Mouse (Mus musculus): ENCODE data around the gene Dock4.
"Not testable (repeated sequence)": the region's sequence is repeated elsewhere in the genome, so short reads cannot be mapped to it uniquely, and the experiment has no call there.

Dock4 gene

DNA sequence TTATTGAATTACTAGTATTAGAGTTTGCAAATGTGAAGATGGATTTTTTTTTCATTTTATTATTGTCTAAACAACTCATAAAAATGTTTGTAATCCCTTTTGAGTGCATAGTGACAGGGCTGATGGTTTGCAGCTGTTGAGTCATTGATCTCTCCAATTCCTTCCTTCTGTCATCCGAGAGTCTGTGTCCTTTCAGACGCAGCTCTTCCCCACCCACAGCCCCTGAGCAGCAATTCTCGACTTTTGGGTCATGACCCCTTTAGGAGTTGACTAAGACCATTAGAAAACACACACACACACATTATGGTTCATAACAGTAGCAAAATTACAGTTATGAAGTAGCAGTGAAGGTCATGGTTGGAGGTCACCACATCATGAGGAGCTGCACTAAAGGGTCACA is 380.7 kb downstream of the Dock4 start:
- no peak for DNase-seq

DNA sequence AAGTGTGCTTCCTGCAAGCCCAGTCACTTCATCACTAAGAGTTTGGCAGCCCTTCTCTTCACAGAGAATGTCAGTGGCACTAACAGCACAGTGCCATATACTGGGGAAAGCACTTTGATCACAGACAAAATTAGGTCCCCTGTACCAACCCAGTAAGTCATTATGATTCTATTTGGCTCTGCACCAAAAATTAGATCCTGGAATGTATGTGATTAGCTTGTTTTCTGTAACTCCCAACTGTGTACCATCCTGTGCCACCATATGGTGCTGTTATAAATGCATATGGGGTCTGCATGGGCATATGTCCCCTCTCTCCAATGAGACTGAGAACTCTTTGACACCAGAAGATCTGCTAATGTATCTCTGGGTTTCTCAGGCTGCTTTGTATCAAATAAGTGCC is 382.3 kb downstream of the Dock4 start:
- DNase-seq: no peak

DNA sequence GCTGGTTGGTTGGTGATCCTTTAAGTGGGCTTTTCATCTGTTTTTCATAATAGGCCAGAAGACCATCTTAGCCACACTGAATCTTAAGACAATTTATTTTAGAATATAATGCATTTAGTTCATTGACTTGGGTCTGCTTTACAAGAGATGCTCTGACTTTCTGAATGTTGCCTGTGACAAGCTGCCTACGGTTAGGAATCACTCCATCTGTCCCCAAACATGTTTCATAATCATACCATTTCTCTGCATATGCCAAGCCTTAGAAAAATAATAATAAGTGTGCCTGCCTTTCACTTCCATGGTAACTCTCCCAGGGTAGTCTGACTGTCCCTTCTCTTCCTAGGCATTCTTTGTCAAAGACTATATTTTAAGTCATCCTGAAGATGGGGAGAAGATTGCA is 383.5 kb downstream of the Dock4 start:
- DNase-seq: no peak

DNA sequence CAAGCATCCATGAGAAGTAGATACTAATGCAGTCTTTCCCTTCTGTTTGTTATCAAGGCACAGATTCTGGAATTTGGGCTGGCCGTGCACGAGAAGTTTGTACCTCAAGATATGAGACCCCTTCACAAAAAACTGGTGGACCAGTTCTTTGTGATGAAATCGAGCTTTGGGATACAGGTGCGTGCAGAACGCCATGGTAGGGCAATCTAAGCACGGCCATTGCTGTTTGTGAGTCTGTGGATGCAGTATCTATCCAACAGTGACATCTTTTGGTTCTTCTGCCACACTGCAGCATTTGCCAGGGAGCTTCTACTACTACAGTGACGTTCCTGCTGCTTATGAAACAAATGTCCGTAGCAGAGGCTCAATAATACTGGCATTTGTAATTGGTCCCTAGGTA is 386.4 kb downstream of the Dock4 start:
- DNase-seq: no peak

DNA sequence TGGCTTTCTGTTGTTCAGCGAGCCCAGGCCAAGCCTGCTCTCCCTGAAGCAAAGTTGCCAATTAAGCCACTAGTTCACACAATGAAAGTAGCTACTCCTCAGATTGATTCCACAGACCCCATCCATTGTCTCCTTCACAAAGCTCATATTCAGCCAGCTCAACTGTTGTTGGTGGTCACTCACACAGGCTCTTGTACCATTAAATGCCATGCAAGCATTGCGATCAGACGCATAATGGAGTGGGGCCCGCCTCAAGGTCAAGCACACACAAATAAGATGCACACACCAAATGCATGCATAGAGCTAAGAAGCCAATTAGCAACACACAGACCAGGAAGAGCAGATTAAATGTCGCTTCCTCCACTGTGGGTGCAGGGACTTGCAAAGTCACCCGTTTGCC is 391.2 kb downstream of the Dock4 start:
- DNase-seq: no peak

DNA sequence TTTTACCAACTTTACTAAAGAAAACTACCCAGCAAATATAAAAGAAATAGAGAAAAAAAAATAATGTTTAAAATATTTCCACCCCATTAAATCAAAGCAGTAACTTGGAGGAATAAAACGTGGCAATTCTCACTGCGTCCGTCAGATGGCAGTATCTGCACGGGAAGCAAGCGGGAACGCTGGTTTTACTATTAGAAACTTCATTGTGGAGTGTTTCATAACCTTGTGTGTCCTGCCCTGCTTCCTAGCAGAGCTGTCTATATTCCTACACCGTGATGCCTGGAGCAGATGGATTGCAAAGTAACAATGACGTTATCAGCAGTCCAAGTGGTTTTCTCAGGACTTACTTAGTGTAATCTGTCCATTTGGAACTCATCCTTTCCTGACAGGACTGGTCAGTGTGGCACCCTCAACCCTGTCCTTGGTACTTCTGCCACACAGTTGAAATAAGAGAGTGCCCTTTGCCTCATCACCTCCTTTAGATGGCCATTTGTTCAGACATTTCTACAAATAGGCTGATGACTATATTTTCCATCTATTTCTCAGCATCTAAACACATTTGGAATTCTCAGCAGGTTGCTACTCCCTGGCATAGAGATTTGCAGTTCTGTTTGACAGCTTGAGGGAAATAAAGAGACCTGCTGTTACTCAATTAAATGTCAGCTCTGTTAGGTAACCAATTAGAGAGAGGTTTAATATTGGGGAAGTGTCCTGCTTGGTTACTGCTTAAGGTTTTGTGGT is 392.0 kb downstream of the Dock4 start:
- peak; percentile 73 for DNase-seq

DNA sequence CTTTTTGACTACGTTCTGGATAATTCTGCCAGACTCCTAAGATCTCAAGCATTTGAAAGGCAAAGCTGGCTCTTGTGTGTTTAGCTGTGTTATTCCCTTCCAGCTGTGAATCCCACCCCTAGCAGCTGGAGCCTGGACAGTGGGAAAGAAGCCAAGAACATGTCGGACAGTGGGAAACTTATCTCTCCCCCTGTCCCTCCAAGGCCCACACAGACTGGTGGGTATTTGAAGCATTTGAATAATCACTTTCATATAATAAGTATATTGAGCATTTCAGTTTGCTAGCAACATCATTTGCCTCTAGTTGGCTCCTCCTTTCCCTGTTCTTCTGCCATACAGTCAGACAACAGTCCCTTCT is 392.6 kb downstream of the Dock4 start:
- peak; percentile 14 for DNase-seq

DNA sequence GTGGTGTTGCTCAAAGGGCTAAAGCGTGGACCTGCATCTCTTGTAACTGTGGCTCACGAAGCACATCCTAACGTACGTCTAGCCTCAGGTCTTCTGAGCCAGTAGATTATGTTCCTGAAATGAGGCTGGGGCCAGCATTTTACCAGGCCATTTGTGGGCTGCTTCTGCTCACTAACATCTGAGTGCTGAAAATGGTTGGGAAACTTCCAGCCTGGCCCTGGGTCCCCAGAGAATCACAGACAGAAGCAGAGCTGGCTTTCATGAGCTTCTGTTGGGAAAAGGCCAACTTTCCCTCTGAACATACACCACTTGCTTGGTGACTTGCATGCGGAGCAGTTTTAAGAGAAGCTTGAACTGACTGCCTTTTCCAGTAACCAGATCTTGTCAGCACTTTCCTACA is 393.2 kb downstream of the Dock4 start:
- no peak for DNase-seq

DNA sequence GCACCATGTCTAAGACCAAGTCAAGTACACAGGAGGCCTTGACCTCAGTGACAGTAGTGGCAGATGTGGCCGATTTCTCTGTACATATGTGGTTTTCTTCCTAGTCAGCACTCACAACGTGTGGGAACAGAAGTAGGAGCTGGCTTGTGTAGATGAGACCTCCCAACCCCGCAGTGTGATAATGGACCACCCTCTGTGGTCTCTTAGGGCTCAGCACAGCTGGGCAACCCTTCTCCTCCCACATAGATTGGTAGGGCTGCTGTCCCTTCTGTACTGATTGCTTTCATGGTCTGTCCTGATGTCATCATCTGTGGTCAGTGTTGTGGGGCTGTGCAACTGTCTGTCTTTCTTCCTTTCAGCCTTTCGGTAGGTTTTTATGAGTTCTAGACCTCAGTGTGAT is 394.1 kb downstream of the Dock4 start:
- DNase-seq: no peak

DNA sequence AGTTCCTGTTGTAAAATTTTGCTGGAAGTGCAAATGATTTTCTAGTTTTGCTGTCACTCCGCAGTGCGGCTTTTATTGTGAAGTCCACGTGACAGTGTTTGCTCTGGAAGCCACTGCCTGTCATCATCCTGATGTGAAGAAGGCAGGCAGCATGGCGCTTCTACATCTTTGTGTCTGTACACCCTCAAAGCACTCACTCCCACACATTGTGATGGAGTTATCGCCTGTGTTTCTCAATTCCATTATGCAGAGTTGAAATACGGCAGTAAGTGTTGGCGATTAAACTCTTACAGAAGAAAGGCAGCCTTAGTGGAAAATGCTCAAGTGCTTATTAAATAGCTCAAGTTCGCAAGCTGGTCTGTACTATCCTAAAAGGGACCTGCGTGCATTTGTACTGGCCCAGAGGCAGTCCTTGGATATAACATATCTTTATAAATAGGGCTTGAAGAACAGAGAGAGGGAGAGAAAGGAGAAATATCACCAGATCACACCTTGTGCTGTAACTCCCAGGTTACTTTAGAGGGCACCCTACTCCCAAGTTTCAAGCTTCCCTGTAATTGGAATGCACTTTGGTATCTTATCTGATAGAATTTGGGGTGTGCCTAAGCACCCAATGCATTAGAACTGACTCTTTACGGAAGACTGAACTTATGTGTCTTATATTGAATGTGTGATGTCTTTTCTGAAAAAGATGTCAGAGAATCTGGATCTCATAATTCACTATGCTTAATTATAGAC is 396.7 kb downstream of the Dock4 start:
- no peak for DNase-seq

DNA sequence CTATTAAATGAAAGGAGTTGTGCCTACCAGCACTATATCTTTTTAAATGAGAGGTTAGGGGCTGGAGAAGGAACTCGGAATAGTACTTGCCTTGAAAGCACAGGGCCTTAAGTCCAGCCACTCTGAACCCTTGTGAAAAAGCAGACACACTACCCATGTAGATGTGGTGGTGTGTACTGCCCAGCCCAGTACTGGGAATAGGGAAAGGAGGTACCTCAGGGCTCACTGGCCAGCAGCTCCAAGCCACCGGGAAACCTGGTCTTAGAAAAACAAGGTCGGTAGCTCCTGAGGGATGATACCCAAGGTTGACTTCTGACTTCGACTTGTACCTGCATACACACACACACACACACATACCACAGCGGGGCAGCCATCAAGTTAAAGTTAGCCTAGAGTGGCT is 397.2 kb downstream of the Dock4 start:
- DNase-seq: no peak

DNA sequence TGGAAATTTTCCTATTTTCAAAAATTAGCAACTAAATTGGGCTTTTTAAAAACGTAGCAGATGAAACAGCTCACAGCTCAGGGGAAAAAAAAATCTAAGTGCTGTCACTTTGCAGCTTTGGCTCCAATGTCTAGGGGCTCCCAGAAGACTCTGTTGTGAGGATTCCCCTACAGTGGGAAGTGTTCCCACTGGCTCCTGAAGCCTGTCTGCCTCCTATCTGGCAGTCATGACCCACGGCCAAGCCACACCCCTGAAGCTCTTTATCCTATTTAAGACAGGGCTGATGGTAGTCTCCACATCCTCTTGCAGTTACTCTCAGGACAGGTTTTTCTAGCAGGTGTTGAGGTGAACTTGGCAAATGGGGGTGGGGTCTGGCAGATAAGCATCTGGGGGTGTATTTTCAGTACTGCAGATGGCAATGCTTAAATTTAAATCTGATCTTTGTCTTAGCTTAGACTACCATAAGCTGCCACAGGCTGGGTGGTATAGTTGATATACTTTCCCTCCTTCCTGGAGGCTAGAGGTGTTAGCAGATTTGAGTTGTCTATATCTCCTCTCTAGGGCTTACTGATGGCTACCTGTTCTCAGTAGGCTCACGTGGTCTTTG is 397.8 kb downstream of the Dock4 start:
- DNase-seq: no peak

DNA sequence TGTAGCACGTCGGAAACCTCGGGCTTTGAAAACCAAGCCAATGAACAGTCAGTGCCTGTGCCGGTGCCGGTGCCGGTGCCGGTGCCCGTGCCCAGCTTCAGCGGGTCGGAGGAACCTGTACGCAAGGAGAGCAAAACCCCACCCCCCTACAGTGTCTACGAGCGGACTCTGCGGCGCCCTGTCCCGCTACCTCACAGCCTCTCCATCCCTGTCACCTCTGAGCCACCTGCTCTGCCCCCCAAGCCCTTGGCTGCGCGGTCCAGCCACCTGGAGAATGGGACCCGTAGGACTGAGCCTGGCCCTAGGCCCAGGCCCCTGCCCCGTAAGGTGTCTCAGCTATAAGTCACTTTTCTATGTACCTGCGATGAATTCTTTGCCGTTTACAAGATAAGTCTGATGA is 398.6 kb downstream of the Dock4 start:
- DNase-seq: no peak

DNA sequence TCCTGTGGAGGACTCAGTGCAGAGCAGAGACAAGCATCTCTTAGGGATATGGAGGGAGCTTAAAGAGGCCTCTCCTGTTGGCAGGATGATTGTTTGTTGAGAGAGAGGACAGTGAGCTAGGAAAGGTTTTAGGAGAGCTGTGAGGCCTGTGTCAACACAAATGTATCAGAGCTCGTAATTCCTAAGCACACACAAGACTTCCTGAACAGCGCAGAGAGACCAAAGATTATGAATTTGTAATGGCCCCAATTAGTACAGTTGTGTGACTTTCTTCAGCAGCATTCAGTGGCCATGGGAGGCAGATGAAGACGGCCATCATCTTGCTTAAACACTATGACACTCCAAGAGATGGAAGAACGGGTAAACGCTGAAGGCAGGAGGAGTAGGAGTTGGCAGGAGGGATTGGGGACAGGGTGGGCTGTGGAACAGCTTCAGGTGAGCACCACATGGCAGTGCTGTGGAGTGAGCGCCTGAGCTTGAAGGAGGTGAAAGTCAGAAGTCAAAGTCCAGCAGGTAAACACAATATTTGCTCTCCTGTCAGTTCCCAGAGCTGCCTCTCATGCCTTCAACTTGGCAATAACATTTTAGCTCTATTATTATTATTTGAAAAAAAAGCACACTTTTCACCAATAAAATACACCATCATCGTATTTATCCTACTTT is 409.1 kb downstream of the Dock4 start:
- no peak for DNase-seq

DNA sequence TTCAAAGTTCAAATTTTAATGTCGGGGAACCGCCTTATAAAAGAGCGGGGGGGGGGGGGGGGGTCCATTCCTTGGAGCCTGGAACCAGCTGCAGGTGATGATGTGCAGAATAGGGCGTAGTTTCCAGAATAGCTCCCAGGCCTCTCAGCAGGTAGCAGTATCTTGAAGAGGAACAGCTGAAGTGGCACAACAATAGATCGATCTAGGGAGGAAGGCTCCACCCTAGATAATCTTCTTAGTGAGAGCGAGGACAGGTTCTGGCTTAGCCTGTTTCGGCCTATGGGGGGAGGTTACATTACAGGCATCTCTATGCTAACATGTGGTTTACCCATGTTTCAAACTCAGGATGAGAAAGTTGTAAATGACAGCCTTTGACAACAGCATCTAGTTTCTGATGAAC is 411.7 kb downstream of the Dock4 start:
- no peak for DNase-seq

DNA sequence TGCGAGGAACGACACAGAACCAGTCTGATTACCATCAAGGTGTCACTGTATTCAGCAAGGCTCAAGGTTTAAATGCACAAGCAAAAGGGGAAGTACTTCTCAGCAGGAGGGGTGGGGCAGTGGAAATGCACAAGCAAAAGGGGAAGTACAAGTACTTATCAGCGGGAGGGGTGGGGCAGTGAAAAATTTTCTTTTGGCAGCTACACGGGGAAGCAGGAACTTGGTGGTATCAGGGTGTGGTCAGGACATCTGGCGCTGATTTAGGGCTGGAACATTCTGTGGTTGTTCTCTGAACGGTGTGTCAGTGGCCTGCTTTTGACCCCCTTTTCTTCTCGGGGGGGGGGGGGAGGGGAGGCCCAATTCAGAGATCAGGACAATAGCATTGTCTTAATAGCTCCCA is 413.0 kb downstream of the Dock4 start:
- DNase-seq: not testable (repeated sequence)

DNA sequence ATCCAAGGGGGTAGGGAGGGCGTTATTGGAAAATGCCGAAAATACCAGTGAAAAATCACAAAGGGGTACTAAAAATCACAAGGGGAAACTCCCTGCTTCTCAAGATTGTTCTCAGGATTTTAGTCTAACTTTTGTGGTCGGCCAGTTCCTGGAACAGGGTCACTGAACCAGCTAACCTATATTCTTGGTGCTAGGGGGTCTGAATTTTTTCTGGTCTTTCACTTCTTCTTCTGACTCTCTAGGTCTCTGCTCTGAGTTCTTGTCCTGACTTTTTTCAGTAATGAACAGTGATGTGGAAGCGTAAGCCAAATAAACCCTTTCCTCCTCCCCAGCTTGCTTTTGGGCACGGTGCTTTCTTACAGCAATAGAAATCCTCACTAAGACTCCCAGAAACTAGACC is 424.6 kb downstream of the Dock4 start:
- DNase-seq: no peak

DNA sequence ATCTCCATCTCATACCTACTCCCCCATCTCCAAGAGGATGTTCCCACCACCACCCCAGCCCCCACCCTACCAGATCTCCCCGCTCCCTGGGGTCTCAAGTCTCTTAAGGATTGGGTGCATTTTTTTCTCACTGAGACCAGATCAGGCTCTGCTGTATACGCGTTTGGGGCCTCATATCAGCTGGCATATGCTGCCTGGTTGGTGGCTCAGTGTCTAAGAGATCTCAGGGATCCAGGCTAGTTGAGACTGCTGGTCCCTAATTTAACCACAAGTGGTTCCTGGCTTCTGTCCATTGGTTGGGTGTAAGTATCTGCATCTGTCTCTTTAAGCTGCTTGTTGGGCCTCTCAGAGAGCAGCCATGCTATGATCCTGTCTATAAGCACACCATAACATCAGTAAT is 427.0 kb downstream of the Dock4 start:
- DNase-seq: no peak

DNA sequence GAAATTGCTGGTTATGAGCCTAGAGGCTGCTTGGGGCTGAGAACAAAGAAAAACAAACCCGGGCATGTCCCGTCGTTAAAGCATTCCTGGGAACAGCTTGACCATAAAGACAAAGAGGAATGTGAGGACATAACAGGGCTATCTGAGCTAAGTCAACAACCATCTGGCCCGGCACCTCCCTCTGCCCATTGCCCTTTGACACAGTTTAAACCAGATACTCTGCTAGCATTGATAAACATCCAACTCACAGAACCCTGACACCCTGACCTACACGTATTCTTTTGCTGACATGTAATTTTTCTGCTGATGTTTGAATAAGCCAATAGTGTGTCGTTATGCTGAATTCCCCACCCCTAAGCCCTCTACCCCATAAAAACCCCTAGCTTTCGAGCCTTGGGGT is 427.5 kb downstream of the Dock4 start:
- DNase-seq: not testable (repeated sequence)

DNA sequence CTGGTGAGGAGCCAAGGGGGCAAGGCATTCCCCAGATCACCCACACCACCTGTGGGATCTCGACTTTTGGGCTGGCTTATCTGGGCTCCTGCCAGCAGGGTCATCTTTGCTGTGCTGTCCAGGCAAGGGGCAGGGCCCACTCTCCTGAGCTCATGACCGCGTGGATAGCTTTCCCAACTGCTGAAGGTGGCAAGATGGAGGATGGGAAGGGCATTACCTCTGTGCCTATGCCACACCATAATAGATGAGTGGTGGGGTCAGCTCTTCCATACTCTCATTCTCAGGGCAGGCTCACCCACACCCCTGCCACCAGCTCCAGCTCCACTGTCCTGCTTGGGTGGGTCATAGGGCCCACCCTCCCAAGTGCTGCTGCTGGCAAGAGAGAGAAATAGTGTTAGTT is 439.2 kb downstream of the Dock4 start:
- no peak for DNase-seq

DNA sequence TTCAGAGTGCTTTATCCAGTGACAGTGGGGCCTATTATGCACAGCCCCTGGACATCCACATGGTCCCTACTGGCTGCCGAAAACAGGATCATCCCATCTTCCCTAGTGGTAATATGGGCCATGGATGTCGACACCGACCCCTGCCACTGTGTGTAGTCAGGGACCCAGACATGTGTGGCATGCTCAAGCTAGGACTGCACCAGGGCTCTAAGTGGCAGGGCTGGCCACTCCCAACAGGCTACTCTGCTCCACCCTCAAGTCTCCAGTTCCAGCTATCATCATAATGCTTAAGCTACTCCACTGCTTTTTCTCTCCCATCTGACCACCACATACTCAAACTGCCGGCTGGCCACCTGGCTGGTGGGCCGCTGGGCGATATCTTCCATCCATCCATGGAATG is 439.6 kb downstream of the Dock4 start:
- no peak for DNase-seq

DNA sequence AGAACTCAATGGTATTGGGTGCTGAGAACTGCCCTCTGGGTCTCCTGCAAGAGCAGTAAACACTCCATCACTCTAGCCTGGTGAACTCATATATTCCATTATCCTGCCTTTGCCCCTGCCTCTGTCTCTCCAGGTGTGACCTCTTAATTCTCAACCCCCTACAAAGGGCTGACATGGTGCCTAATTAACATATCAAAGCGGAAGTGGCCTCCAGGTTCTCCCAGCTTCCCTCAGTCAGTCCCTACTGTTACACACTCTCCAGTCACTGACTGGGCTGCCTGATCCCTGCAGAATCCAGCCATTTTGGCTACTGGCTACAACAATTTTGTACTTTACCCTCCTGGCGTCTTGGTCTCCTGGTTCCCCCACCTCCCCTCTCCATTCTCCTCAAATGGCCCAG is 441.7 kb downstream of the Dock4 start:
- DNase-seq: no peak

DNA sequence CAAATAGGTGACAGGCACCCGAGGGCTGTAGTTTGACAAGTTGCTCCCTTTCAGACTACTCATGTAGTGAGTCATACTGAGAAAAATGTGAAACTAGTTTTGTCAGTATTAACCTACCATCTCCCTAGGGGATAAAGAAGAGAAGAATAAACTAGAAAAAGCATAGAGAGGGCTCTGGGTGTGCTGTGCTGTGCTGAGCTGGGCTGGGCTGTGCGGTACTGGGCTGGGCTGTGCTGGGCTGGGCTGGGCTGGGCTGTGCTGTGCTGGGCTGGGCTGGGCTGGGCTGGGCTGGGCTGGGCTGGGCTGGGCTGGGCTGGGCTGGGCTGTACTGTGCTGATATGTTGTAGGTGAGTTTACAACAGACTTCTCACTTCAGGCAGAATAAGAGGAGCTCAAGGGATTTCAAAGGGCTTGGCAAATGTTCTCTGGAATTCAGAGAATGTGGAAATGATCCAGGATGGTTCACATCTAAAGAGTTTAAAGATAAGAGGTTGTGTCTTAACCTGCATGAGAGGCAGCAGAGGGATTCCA is 442.6 kb downstream of the Dock4 start:
- DNase-seq: no peak

DNA sequence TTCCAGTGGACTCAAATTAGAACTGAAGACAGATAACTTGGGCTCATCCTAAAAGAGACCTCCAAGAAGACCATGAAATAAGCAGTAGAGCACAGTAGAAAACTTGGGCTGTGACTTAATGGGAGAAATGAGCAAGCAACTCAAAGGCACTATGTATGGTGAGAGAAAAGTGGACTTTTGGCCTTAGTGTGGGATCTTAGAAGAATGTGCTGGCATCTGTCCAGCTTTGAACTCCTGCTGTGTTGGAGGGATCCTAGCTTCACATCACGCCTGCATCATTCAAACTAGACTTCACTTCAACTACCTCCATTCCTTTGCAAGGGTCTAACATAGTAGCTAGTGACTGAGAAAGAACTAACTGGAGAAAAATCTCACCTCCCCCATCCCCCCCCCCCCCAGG is 443.1 kb downstream of the Dock4 start:
- no peak for DNase-seq
